ENCODE assay signal across 9 mouse cellular contexts in the genomic region with DNA sequence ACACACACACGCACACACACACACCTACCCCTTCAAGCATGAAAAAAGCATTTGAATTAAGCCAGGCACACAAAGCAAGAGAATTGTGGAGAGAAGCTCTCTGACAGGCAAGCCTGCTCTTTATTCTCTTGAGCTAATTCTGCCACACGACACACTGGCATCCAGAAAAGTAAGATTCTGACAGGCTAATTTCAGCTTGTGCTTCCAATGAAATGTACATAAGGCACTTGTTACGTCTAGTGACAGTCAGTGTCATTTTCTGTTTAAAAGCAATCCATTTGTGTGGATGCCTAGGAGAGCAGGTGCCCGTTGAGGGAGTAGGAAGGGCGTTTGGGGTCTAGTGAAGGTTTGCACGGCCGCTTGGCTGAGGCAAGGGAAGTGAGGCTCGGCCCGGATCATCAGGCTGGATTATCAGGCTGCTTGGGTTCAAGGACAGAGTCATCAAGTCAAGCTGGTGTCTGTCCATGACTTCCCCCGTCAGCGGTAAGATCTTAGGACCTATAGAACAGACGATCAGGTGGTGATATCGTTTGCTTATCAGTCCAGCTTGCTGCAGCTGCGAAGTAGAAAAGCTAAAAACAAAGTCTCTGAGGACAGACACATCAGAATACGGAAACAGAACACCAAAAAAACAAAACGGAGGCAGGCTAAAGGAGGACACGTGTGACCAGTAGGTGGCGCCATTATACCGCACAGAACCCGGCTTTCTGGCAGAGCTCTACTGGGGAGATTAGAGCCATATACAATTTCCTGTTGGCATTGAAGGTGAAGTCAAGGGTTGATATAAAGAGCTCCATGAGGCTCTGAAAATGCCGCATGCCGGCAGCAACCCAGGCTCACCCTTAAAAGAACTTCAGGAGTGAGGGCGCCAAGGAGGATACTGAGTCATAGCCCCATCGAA. TPM values are rescaled to one million over a fixed set of nuclear protein-coding genes. Genes with fewer than 3 reads are reported as not detected.
DNase-seq lines count a peak whose midpoint lies in the region; ATAC-seq and TF ChIP-seq lines count a peak whose summit lies in the region.
"Had no signal": no experiment of that assay in that cellular context is flagged by ENCODE, and none has a peak within 500 bp of the region (broad histone marks: within the 10 kb centered on the region; RNA-seq: fewer than 3 reads in every experiment).

No protein-coding gene starts in this region.

- H3K27ac ChIP-seq in CH12.LX (ENCODE audit: insufficient read depth, low read depth) = no peak overlapping the region
- H3K27ac ChIP-seq in forebrain, embryonic 14.5 days (ENCODE audit: low read depth, low read length) = 0 out of 2 replicates have a peak overlapping the region, but pooled peaks have one; percentile 35
- H3K27ac ChIP-seq in liver, embryonic 16.5 days (ENCODE audit: low read length) = no peak overlapping the region
- H3K27ac ChIP-seq in neural tube, embryonic 15.5 days (replicated peaks) = peak overlapping the region; percentile 73
- H3K27ac ChIP-seq: macrophage had no signal

- peak; percentile 85 for DNase-seq in CH12.LX (ENCODE audit: extremely low read depth)
- DNase-seq in c-Kit-positive CD71-positive TER-119-negative erythroid progenitor cells, embryonic 14.5 days (ENCODE audit: low read depth) = peak; percentile 36
- peak; percentile 93 for DNase-seq in forebrain, embryonic 14.5 days (ENCODE audit: low spot score)
- DNase-seq in heart, postnatal 14 days = peak; percentile 77 to 87
- peak; percentile 45 for DNase-seq in large intestine, adult 2 months (ENCODE audit: low read depth, low spot score)
- DNase-seq in testis, postnatal 14 days (ENCODE audit: low spot score) = peak; percentile 64

- H3K9ac ChIP-seq in CH12.LX (ENCODE audit: insufficient read depth, low read depth) = peak overlapping the region; percentile 19; the same call in 1 of the 2 replicates
- H3K9ac ChIP-seq in forebrain, embryonic 14.5 days (ENCODE audit: low read length) = peak overlapping the region; percentile 4; the same call in 1 of the 2 replicates
- no peak overlapping the region for H3K9ac ChIP-seq in liver, embryonic 16.5 days (ENCODE audit: low read depth, low read length)
- H3K9ac ChIP-seq in neural tube, embryonic 15.5 days (replicated peaks) = no peak overlapping the region

- WGBS in forebrain, embryonic 14.5 days = 10% methylated on average over 24 of the region's 24 CpGs
- 11% methylated on average over 24 of the region's 24 CpGs for WGBS in large intestine, adult 2 months
- WGBS in liver, embryonic 16.5 days (ENCODE audit: insufficient replicate concordance) = 10% methylated on average over 24 of the region's 24 CpGs
- 14% methylated on average over 24 of the region's 24 CpGs for WGBS in neural tube, embryonic 15.5 days

- no peaks in the 10 kb centered on the region for H3K27me3 ChIP-seq in CH12.LX (replicated peaks)
- no peaks in the 10 kb centered on the region for H3K27me3 ChIP-seq in forebrain, embryonic 14.5 days (replicated peaks; ENCODE audit: control insufficient read depth, insufficient read depth, low read length)
- H3K27me3 ChIP-seq in liver, embryonic 16.5 days (ENCODE audit: control insufficient read depth, insufficient read depth, low read depth, low read length) = no peaks in the 10 kb centered on the region
- no peaks in the 10 kb centered on the region for H3K27me3 ChIP-seq in neural tube, embryonic 15.5 days (replicated peaks)

- peak overlapping the region; percentile 47 for H3K4me2 ChIP-seq in CH12.LX (ENCODE audit: insufficient read depth, low read depth, poor library complexity, severe bottlenecking)
- H3K4me2 ChIP-seq in forebrain, embryonic 14.5 days (ENCODE audit: low read length) = peak overlapping the region; percentile 36
- peak overlapping the region; percentile 24 for H3K4me2 ChIP-seq in liver, embryonic 16.5 days (ENCODE audit: low read depth, low read length)
- H3K4me2 ChIP-seq in neural tube, embryonic 15.5 days = peak overlapping the region; percentile 42

- no peak for TF ChIP-seq EP300 in CH12.LX (IDR thresholded peaks at IDR 0.05; ENCODE audit: low read length)

- no peaks in the 10 kb centered on the region for H3K79me2 ChIP-seq in CH12.LX (replicated peaks; ENCODE audit: control insufficient read depth, extremely low read depth, insufficient read depth, poor library complexity, severe bottlenecking)

- peak overlapping the region in 2 of 3 experiments; percentile 25 to 27 for H3K4me3 ChIP-seq in CH12.LX (replicated peaks in 1 of 3; ENCODE audit: low read depth in 2 of 3, low read length in 2 of 3, poor library complexity in 1 of 3)
- no peak overlapping the region for H3K4me3 ChIP-seq in forebrain, embryonic 14.5 days (ENCODE audit: low read depth, low read length)
- no peak overlapping the region for H3K4me3 ChIP-seq in liver, embryonic 16.5 days (ENCODE audit: low read depth, low read length)
- no peak overlapping the region for H3K4me3 ChIP-seq in neural tube, embryonic 15.5 days (replicated peaks)

- peak; percentile 90 for ATAC-seq in forebrain, embryonic 14.5 days
- no peak for ATAC-seq in liver, embryonic 16.5 days (ENCODE audit: low read depth)
- peak; percentile 92 for ATAC-seq in neural tube, embryonic 15.5 days (ENCODE audit: low FRiP score)

- peak; percentile 91 for TF ChIP-seq RAD21 in CH12.LX (IDR thresholded peaks at IDR 0.05; ENCODE audit: low read depth, low read length)

- intact Hi-C loops in heart, postnatal 14 days (cut with DNase I) = loop anchor here (5.0 to 10.0 kb wide), 2 partner anchors 121 to 723 kb away; no protein-coding TSS in a partner anchor

- dilution Hi-C loops in CH12.LX (cut with MboI; ENCODE audit: extremely low pct_ligation_motif_present, extremely low pct_unique_long_range_greater_than_20kb, low sequenced_read_pairs) = no loop called here

- TF ChIP-seq POLR2A in CH12.LX (IDR thresholded peaks at IDR 0.05; ENCODE audit: low read depth, low read length) = no peak

- H3K9me3 ChIP-seq in CH12.LX (replicated peaks; ENCODE audit: low read length) = no peaks in the 10 kb centered on the region
- H3K9me3 ChIP-seq in forebrain, embryonic 14.5 days (replicated peaks; ENCODE audit: control insufficient read depth, low read length) = no peaks in the 10 kb centered on the region
- H3K9me3 ChIP-seq in liver, embryonic 16.5 days (replicated peaks; ENCODE audit: control insufficient read depth, low read length) = no peaks in the 10 kb centered on the region
- no peaks in the 10 kb centered on the region for H3K9me3 ChIP-seq in neural tube, embryonic 15.5 days (replicated peaks)

- in situ Hi-C loops in CH12.LX (cut with MboI; ENCODE audit: low pct_ligation_motif_present, low pct_unique_long_range_greater_than_20kb, low sequenced_read_pairs) = loop anchor here (10.0 to 25.0 kb wide), 2 partner anchors 133 to 406 kb away; no protein-coding TSS in a partner anchor

- no peaks in the 10 kb centered on the region for H3K36me3 ChIP-seq in CH12.LX (replicated peaks in 1 of 2; ENCODE audit: control insufficient read depth in 1 of 2, insufficient read depth in 1 of 2, low read length in 1 of 2)
- H3K36me3 ChIP-seq in forebrain, embryonic 14.5 days (ENCODE audit: control insufficient read depth, insufficient read depth, low read length) = no peaks in the 10 kb centered on the region
- H3K36me3 ChIP-seq in liver, embryonic 16.5 days (ENCODE audit: control insufficient read depth, insufficient read depth) = no peaks in the 10 kb centered on the region
- no peaks in the 10 kb centered on the region for H3K36me3 ChIP-seq in neural tube, embryonic 15.5 days

- TF ChIP-seq CTCF in CH12.LX (conservative IDR thresholded peaks at IDR 0.05 in 1 of 2, IDR thresholded peaks at IDR 0.05 in 1 of 2; ENCODE audit: low read depth in 2 of 2, low read length in 2 of 2) = peak; percentile 86 to 93

- peaks cover 2 to 10% of the 10 kb centered on the region in 2 experiments; a peak in 3 of 4 replicates for H3K4me1 ChIP-seq in CH12.LX (ENCODE audit: control insufficient read depth in 1 of 2, insufficient read depth in 2 of 2)
- H3K4me1 ChIP-seq in forebrain, embryonic 14.5 days (ENCODE audit: control insufficient read depth, insufficient read depth, low read length) = peaks cover 14% of the 10 kb centered on the region
- no peaks in the 10 kb centered on the region for H3K4me1 ChIP-seq in liver, embryonic 16.5 days (ENCODE audit: control insufficient read depth, low read depth, low read length)
- H3K4me1 ChIP-seq in neural tube, embryonic 15.5 days = peaks cover 28% of the 10 kb centered on the region

TF ChIP-seq in CH12.LX, 34 proteins besides CTCF, POLR2A, EP300 and RAD21 (continues in another document):
- no peak for TF ChIP-seq CHD2 (IDR thresholded peaks at IDR 0.05; ENCODE audit: low read length)
- no peak for TF ChIP-seq TBP (conservative IDR thresholded peaks at IDR 0.05; ENCODE audit: low read depth, low read length)
- TF ChIP-seq SMC3 (IDR thresholded peaks at IDR 0.05; ENCODE audit: low read depth, low read length) = peak; percentile 64
- TF ChIP-seq ZMIZ1 (IDR thresholded peaks at IDR 0.05; ENCODE audit: low read depth, low read length) = no peak
- no peak for TF ChIP-seq PAX5 (IDR thresholded peaks at IDR 0.05; ENCODE audit: low read length)
- 0 out of 2 replicates have a peak, but pooled peaks have one; percentile 24 for TF ChIP-seq SIN3A (IDR thresholded peaks at IDR 0.05; ENCODE audit: low read length)
- TF ChIP-seq MAZ (IDR thresholded peaks at IDR 0.05; ENCODE audit: low read depth, low read length) = no peak
- no peak for TF ChIP-seq CHD1 (IDR thresholded peaks at IDR 0.05; ENCODE audit: low read depth, low read length)
- TF ChIP-seq HCFC1 (IDR thresholded peaks at IDR 0.05; ENCODE audit: low read depth, low read length) = peak; percentile 9; the same call in 1 of the 2 replicates
- no peak for TF ChIP-seq JUN (IDR thresholded peaks at IDR 0.05; ENCODE audit: insufficient read depth, low read depth, low read length)
- TF ChIP-seq BHLHE40 (IDR thresholded peaks at IDR 0.05; ENCODE audit: low read depth, low read length) = no peak
- no peak for TF ChIP-seq NELFE (IDR thresholded peaks at IDR 0.05; ENCODE audit: low read depth, low read length)
- no peak for TF ChIP-seq NRF1 (IDR thresholded peaks at IDR 0.05; ENCODE audit: low read depth, low read length)
- peak; percentile 86 for TF ChIP-seq MAX (IDR thresholded peaks at IDR 0.05; ENCODE audit: low read length)
- no peak for TF ChIP-seq POLR2AphosphoS2 (IDR thresholded peaks at IDR 0.05; ENCODE audit: low read depth, low read length)
- peak; percentile 61; the same call in 1 of the 2 replicates for TF ChIP-seq ZNF384 (IDR thresholded peaks at IDR 0.05; ENCODE audit: low read depth, low read length)

RNA-seq across cellular contexts. Expression of a gene that starts 43.4 kb away (rescaled TPM):
- 2.7 and 3.4 TPM in 2 replicates for total RNA-seq in CH12.LX (2012; rRNA removed)
- 3.4 and 3.5 TPM in 2 replicates for total RNA-seq in CH12.LX (2014; rRNA removed)
- 6.5 and 7.2 TPM in 2 replicates for polyA plus RNA-seq in CH12.LX (2012; ENCODE audit: insufficient read length, low read depth)
- polyA plus RNA-seq in forebrain, embryonic 14.5 days (2014; fragmentation: Nextera tagmentation; extraction: Ambion mirVana) = 1.0 and 1.4 TPM in 2 replicates
- under 1 TPM in 1 of 2 experiments, not detected in 1; 0.34 TPM for total RNA-seq in heart, postnatal 14 days (2021)
- 0.46 and 0.53 TPM in 2 replicates for polyA plus RNA-seq in large intestine, adult 2 months (2012; rRNA removed)
- 0.61 and 0.83 TPM in 2 replicates for polyA plus RNA-seq in liver, embryonic 16.5 days (2015; fragmentation: Nextera tagmentation; extraction: Ambion mirVana)
- polyA plus RNA-seq in neural tube, embryonic 15.5 days (2015; fragmentation: Nextera tagmentation; extraction: Ambion mirVana) = 2.6 TPM in 2 replicates

Comparison
In these comparisons a context has a peak if more than half of its experiments do, and no peak if none do; other contexts are left out.
1. DNase-seq: peak in every context shown above with its lines; median percentile 93 in forebrain, embryonic 14.5 days; 85 in CH12.LX; 82 in heart, postnatal 14 days; 64 in testis, postnatal 14 days; 45 in large intestine, adult 2 months; 36 in c-Kit-positive CD71-positive TER-119-negative erythroid progenitor cells, embryonic 14.5 days.
2. H3K27ac ChIP-seq: peak in forebrain, embryonic 14.5 days (single experiment) and neural tube, embryonic 15.5 days (single experiment); none in CH12.LX (single experiment) and liver, embryonic 16.5 days (single experiment).
3. H3K4me3 ChIP-seq: peak in CH12.LX (2 of 3); none in forebrain, embryonic 14.5 days (single experiment), liver, embryonic 16.5 days (single experiment) and neural tube, embryonic 15.5 days (single experiment).
4. H3K9ac ChIP-seq: peak in CH12.LX (single experiment) and forebrain, embryonic 14.5 days (single experiment); none in liver, embryonic 16.5 days (single experiment) and neural tube, embryonic 15.5 days (single experiment).
5. Peak in every context shown above with its lines, with median percentiles within 50 percentile points of each other: H3K4me2 ChIP-seq.